Mouse (Mus musculus) thymus, adult 2 months (tissue): Measurements from ENCODE around the gene Psma4.

Source experiments
- CTCF ChIP-seq: fragments of 200-500 bp; IDR thresholded peaks from 2 replicates; pipeline ENCODE4 v1.5.1; 2012; ENCODE audit warnings: mild to moderate bottlenecking, control low read depth, low read length, moderate library complexity, borderline replicate concordance; ENCODE audit not compliant: control insufficient read depth, poor library complexity, insufficient read depth; ENCODE audit errors: extremely low read depth
- POLR2A ChIP-seq: fragments of 200-500 bp; IDR thresholded peaks from 2 replicates; pipeline ENCODE4 v1.6.1; 2012; ENCODE audit warnings: mild to moderate bottlenecking, low read length, control low read depth, moderate library complexity; ENCODE audit not compliant: control insufficient read depth, poor library complexity, insufficient read depth; ENCODE audit errors: extremely low read depth

DNA sequence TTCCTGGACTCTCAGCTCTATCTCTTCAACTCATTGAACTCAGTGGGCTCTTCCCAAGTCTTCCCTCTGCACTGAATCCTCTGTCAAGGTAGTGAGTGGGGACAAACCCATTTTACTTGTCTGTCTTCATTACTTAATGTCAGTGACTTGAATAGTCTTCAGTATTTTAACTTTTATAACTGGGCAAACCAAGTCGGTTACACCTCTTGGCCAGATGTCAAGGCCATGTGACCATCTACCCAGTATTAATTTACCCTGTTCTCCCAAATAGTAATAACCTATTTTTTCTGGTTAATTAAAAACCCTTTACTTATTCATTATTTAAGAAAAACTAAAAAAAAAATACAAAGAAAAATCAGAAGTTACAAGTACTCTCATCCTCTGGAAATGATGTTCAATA, 19.8 kb upstream of the Psma4 start:
- TF ChIP-seq CTCF (no peak), POLR2A (no peak)
